ENCODE assay signal across 16 mouse cellular contexts in the genomic region with DNA sequence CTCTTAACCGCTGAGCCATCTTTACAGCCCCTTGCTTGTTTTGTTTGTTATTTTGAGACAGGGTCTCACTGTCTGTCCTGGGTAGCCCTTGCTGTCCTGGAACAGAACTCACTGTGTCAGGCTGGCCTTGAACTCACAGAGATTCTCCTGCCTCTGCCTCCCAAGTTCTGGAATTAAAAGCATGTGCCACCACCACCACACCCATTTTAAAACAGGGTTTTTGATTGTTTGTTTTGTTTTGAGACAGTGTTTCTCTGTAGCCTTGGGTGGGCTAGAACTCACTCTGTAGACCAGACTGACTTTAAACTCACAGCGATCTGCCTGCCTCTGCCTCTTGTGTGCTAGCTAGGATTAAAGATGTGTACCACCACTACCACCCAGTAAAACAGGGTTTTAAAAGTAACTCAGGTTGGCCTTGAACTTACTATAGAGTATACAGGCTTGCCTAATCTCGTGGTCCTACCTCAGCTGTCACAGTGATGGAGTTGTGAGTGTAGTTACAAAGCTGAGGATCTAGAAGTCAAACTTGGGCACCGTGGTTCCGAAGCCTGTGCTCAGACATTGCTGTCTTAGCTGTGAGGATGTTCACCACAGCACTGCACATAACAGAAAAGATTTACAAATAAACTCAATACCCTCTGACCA.
"Had no signal": no experiment of that assay in that cellular context is flagged by ENCODE, and none has a peak within 500 bp of the region (broad histone marks: within the 10 kb centered on the region; RNA-seq: fewer than 3 reads in every experiment).

No protein-coding gene starts in this region.

- H3K4me1 ChIP-seq: stomach, embryonic 15.5 days had no signal

- H3K36me3 ChIP-seq: neural tube, embryonic 13.5 days; neural tube, embryonic 15.5 days; stomach, embryonic 15.5 days had no signal

- H3K4me3 ChIP-seq: neural tube, embryonic 13.5 days; neural tube, embryonic 15.5 days; stomach, embryonic 15.5 days had no signal

- H3K4me2 ChIP-seq: neural tube, embryonic 13.5 days; neural tube, embryonic 15.5 days; stomach, embryonic 15.5 days had no signal

- H3K27ac ChIP-seq: neural tube, embryonic 13.5 days; neural tube, embryonic 15.5 days; stomach, embryonic 15.5 days; stomach, postnatal 0 days had no signal

- H3K9me3 ChIP-seq: neural tube, embryonic 13.5 days; neural tube, embryonic 15.5 days; stomach, embryonic 15.5 days had no signal

- DNase-seq: retina, postnatal 1 day; right cerebral cortex, adult 18-20 months; right cerebral cortex, postnatal 14 days; right cerebral cortex, postnatal 25 days; right cerebral cortex, postnatal 4 days; spleen, adult 18-20 months; thymus, adult 18-20 months; thymus, adult 2 months; thymus, postnatal 14 days; thymus, postnatal 25 days; thymus, postnatal 36 days; thymus, postnatal 4 days had no signal

- H3K9ac ChIP-seq: neural tube, embryonic 13.5 days; neural tube, embryonic 15.5 days; stomach, embryonic 15.5 days had no signal
